Mouse (Mus musculus) layer of hippocampus, postnatal 36 days (tissue): ENCODE results near the gene Frat2. TPM values are rescaled to one million over a fixed set of nuclear protein-coding genes. Genes with fewer than 3 reads are reported as not detected.
"Not testable (repeated sequence)": the region's sequence is repeated elsewhere in the genome, so short reads cannot be mapped to it uniquely, and the experiment has no call there.

Source experiments
- DNase-seq, 2 experiments: peaks; one replicate each; pipeline ENCODE4 v3.0.0; 2022
- total RNA-seq, 2 experiments: library from RNA; stranded (reverse); gene quantifications; 2 replicates each; pipeline ENCODE4 v1.2.3; 2021

Frat2 gene
- total RNA-seq, result 10 to 100 TPM; 14.0 to 16.4 TPM

DNA sequence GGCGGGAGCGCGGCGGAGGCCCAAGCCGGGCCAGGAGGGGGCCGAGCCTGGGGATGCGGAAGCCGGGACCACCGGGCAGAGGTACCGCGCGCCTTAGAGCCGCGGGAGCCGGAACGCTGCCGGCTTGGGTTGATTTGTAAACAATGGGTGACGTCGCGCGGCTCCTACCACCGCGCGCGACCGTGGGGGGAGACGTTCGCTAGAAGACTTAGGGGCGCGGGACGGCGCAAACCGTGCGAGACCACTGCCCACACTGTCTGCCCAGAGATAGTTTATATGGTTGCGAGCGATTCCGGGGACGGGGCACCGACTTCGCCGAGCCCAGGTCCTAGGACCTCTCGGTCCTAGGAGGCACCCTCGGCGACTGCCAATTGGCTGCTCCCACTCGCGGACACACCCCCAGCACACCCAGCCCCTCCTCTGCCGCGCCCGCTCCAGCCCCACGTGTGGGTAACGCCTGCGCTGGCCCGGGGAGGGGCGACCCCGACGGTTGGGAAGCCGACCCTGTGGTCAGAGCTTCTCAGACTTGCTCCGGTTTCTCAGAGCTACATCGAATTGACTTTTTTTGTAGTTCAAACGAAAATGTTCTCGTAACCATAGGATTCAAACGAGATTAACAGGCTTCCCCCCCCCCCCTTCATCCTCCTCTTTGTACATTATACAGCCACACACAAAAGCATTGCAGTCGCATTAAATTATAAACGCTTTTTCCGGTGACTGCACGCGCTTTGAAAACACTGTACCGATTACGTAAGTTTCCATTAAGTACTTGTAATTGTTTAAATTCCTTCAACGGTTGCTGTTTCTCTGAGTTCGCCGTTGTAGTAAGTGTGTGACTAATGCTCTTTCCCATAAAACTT lies at the start of gene Frat2:
Gene Frat2 (minus strand): TSS at position 141 of the 860 bp plus-strand sequence.
- DNase-seq, result peak; percentile 89

DNA sequence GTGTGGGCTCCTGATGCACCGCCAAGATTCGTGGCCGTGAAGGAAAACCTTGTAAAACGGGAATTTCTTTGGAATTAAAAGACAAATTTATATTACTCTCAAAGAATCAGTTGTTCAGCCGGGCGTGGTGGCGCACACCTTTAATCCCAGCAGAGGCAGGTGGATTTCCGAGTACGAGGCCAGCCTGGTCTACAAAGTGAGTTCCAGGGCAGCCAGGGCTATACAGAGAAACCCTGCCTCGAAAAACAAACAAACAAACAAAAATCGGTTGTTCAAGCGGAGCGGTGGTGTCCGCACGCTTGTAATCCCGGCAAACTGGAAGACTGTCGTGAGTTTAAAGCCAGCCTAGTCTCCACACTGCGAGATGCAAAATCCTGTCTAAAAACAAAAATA lies 48.4 kb upstream of the Frat2 start:
- DNase-seq, result no peak

DNA sequence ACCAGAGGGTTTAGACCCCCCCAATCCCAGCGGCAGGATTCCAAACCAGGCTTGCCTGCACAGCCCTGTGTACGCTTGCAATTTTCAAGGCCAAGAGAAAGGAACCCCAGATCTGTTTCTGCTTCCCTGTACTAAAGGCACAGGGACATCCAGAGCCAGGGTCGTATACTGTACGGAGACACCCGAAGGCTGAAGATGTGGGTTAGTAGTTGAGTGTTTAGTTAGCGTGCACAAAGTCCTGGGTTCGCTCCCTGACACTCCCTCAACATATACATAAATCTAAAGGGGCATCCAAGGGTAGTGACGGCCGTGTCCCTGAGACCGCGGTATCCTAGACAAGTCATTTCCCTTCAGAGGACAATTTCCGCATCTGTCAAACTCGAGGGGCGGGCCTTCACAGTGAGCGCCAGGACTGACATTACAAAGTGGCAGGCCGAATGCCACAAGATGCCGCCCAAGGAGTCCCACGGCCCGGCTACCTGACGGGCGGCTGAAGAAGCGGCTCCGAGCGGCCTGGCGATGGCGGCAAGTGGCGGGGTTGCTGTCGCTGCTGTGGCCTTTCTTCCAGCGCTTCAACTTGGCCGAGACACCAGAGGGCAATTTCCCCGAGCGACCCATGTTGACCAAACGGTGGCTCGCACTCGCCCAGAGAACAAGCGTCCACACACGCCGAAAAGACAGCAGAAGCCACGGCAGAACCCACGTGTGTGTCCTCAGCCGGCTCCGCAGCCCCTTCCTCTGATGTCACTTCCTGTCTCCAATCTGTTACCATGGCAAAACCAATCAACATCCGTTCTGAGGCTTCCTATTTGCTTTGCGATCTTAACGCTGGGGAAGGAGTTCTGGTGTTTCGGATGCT lies 47.8 kb upstream of the Frat2 start, which contains the start of gene Rrp12:
Gene Rrp12 (minus strand): TSS at position 714 of the 859 bp plus-strand sequence.
- peak; percentile 78 to 85 for DNase-seq

DNA sequence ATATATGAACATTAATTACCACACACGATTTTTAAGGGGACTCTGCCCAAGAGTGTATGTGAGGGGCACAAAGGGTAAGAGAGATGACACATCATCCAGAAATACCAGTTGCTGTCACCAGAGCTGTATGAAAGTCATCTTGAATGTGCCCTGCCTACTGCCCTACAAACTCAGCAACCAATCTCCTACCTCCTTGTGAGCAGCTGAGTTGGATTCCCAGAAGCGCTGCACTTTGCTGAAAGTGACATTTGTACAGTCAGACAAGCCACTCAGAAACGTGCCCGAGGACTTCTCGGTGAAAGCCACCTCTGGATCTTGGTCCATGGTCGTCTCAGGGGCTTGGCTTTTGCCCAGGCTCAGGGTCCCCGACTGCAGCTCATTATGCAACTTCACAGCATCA lies 47.0 kb upstream of the Frat2 start:
- DNase-seq, result no peak

DNA sequence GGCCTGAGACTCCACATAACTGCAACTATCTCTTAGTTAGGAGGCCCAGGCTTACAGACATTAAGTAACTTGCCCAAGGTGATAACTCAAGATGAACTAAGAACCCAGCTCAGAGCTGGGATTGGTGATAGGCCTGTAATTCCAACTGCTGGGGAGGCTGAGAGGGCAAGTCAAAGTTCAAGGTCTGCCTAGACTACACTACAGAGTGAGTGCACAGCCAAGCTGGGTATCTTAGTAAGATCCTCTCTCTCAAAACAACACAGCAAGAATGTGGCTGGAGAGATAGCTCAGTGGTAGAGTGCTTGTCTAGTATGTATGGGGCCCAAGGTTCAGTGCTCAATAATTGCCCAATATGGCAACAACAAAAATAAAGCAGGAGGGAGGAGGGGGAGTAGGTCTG lies 40.3 kb upstream of the Frat2 start:
- DNase-seq, result no peak

DNA sequence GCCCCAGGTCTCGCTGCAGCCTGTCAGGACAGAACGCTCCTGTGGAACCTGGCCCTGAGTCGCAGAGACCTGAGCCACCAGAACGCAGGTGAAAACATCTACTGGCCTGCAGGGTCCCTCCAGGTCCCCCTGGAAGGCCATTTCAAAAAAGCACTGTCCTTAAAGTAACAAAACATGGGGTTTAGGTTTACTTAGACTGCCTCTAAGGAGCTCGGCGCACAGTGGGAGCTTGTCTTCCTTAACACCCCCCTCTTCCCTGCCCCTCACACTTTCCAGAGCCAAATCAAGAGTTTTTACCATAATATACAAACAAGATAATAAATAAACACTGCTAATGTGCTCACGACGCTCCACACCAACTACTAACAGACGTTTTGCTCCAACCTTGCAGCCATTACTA lies 36.0 kb upstream of the Frat2 start:
- no peak for DNase-seq

DNA sequence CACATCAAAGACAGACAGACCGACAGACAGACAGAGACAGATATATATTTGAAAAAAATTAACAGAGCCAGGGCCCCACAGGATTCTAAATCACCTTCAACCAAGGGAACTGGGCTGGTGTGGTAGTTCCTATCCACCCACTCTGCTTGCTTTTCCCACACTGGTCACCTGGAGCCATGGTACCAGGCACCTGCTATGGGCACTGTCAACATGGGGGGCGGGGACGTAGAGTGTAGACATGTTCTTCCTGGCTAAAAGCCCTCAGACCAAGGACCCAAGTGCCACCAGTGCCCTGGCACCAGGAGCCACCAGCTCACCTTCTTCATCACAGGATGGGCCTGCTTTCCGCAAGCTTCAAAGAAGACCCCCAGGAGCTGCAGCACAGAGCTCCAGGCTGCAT lies 33.9 kb upstream of the Frat2 start:
- no peak for DNase-seq

DNA sequence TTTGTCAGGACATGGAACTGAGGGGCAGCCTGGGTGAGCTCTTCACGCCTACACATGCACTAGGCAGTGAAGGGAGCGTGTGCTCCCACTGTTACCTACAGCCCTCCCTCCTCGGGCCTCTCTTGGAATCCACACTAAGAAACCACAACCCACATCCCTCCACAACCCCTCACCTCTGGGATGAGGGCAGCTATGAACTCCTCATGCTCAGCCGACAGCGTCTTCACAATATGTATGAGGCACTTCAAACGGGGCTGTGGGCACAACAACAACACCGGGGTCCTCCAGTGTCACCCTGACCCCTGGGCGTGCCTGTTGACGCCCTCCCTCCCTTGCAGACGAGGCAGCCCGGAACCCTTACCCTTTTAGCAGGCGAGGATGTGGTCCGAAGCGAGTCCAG lies 26.4 kb upstream of the Frat2 start:
- no peak for DNase-seq

DNA sequence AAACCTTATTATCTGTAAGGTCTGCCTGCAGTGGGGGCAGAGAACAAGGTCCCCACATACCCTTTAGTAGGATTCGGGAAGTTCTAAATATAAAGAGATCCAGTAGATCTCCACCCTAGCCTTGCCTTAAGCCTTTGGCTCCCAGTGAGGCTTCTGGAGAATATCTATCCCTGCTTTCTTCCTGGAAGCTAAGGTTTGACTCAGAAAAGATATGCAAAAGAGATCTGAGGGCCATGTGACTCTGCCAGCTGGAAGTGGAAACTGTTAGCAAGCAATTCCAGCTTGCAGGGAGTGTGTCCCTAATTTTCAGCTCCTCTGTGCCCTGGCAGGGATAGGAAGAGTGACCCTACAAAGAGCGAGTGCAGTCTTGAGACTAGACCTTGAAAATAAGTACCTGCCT lies 24.4 kb upstream of the Frat2 start:
- DNase-seq, result peak in 1 of 2 experiments; percentile 19

DNA sequence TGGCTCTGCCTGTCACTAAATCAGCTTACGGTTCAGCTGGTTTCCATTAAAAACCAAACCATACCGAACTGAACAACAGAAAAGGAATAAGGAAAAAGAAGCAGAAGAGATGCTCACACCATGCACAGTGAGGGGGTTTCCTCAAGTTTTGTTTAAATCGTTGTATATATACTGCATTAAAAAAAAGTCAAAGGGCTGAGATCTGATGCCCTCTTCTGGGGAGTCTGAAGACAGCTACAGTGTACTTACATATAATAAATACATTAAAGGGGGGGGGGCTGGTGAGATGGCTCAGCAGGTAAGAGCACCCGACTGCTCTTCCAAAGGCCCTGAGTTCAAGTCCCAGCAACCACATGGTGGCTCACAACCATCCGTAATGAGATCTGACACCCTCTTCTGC lies 22.0 kb upstream of the Frat2 start:
- DNase-seq, result not testable (repeated sequence)

DNA sequence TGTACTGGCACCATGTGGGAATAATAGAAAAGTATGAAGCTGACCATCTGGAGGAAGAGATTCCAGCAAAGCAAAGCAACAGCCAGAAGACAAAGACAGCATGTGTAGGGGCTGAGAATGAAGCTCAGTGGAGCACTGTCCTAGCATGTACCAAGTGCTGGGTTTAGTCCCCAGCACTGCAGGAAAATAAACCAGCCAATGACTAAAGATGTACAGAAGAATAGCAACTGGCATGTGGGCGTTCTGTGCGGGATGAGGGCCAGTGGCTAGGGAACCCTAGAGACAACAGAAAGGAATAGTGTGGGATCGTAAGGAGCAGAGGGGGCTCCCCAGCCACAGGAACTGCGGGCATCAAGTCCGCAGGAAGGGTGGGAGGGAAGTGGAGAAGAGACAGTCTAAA lies 21.4 kb upstream of the Frat2 start:
- peak in 1 of 2 experiments; percentile 18 for DNase-seq

DNA sequence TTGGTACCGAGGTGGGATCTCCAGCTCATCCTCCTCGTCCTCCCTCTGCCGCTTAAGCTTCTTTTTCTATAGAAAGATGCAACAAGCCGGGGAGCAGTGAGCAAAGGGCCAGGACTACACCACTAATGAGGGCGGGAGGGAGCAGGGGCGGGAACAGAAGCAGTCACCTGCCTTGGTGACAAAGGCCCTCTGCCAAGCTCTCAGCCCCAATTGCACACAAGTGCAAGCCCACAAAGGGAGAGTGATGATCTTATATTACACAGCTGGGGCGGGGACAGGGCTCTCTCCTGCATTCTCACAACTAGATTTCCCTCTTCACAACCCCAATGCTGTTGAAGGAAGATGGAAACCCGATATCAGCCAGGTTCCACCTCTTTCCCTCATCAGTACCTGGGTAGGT lies 18.8 kb upstream of the Frat2 start:
- DNase-seq, result no peak

DNA sequence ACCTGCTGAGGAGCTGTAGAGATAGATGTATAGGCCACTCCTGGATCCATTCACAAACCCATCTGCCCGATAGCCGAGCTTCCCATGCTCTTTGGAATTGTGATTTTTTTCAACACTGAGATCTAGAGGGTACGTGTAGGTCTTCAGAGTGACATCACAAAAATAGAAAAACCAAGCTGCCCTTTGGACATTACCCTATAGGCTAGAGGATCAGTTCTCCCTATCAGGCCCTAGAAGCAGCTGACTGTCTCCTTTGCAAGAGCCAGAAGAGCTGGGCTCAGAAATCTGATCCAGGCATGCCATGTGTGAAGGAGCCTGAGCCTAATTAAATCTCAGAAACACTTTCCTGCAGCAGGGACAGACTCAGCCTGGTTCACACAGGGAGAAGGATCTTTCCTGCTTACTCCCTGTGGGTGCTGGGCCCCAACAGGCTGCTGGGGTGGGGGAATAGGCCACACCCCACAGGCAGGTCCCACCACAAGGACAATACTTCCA lies 9.9 kb upstream of the Frat2 start:
- no peak for DNase-seq

DNA sequence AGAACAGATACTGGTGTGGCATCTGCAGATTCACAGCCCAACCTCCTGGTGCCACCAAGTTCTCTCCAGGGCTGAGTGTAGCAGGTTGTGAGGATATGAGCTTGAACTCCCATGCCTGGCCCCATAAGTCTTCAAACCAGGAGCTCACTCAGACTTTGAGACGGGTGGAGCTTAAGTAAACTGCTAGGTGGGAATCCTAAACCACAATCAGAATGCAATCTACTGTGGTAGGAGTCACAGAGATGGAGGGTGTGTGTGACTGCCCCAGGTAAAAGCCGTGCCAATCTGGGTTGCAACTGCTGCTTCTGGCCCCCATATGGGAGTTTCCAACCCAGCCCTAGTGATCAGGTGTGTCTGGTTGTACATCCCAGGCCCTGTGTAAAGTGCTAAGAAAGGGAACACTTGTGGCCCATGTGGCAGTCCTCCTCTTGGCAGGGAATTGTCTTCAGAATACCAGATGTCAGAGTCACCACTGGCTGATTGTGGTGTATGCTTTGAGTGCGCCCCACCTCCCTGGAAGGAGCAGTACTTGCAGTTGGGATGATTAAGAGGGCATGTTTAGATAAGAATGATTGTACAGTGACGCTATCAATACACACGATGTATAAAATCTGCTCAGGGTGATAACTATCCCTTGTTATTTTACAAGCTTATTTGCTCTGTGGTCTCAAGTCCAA lies 9.3 kb upstream of the Frat2 start:
- DNase-seq, result no peak

DNA sequence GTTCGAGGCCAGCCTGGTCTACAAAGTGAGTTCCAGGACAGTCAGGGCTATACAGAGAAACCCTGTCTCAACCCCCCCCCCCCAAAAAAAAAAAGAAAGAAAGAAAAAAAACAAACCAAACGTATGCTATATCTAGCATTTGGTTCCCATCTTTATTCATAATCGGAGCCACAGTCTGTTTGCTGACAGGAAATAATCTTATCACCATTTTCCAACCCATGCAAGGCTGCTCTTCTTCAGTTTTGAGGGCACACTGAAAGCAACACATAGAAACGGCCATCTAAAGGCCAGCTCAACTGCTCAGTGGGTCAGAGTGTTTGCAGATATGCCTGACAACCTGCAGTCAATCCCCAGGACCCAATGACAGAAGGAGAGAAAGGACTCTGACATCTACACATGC lies 4.5 kb upstream of the Frat2 start:
- no peak for DNase-seq

DNA sequence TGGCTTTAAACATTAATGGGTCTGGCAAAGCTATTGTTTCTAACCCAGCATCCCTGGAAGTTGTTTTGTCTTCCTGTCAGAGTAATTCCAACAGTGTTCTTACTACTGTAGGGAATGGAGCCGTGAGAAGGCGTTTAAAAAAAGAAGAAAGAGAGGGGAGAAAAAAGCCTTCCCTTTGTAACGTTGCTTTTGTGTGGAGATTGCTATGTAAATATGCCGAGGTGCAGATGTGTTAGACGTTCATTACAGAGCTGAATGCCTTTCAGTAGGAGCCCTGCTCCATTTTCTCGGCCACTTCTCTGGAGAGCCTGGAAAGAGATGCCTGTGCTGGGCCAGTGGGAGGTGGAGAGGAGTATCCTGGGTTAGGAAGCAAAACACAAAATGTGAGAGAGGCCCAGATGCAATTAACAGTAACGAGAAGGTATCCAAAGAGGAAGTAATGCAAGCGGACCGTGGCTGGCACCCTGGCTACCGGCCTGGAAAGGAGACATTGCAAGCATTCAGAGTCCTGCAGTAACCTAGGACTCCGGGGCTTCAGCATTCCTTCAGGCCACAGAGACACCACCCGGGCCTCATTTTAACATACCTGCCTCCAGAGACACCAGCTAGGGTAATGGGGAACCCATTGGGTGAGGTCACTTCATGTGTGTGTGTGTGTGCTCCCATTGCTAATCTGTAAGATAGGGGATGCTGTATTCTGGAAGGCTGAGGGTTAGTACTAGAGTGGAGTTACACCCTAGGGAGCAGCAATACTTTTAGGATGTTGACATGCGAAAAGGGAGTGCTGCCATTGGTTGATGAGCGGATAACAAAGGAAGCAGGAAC lies 3.0 kb upstream of the Frat2 start:
- DNase-seq, result no peak

DNA sequence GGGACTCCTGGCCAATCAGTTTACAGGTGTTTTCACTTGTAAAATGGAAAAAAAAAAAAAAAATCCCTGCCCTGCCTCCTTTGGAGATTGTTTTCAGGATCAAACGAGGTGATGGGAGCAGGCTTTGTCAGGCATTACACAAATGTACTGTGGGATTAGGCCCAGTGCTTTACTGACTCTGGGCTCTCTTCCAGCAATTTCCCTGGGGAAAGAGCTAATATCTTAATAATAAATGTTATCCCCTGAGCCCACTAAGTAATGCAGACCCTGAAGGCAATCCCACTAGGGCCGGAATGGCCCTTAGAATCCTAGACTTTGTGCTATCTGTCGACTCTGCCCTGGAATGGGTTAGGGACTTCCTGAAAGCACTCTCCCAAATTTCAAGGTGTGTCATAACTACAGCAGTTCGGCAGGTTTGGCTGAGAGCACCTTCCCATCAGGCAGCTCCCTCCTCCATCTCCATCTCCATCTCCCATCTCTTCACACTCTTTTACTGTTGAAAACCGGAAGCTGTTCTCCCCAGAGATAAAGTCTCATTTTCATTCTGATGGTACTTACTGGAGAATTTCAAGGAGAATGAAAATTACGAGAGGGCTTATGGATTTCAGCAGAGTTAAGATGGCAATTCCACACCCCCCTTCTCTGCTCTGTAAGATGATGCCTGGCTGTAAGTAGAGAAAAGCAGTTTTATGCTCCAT lies 2.2 kb upstream of the Frat2 start:
- no peak for DNase-seq

DNA sequence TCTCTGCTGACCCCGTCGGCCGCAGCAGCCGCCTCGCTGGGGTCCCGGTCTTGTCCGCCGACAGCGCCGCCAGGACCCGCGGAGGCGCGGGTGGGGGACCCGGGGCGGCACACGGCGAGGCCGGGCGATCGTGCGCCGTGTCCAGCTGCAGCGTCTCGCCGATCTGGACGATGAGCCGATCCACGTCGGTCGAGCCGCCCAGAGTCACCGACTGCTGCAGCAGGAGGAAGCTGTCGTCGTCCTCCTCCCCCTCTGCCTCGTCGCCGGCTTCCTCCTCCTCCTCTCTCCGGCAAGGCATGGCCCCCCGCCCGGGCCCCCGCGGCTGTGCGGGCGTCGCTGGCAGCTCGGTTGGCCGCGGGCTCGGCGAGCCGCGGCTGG lies 329 bp downstream of the Frat2 start:
- DNase-seq, result not testable (repeated sequence)

DNA sequence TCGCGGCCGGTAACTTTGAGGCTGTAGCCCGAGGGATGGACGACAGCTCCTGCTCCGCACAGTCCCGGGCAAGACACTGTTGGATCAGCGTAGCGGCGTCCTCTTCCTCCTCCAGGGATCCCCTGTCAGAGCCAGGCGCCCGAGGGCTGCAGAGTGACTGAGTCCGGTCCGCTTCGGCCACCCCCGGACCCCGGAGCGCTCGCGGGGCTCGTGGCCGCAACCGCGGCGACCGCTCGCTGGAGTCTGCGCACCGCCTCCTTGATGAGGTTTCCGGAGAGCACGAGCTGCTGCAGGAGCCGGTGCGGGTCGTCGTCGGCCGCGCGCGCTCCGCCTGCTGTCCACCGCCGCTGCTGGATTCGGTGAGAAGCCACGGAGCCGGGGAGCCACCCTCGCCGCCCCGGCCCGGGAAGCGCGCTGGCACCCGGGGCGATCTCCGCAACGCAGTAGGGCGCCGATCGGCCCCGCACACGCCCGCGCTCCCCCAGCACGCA lies 796 bp downstream of the Frat2 start:
- peak; percentile 27 to 51 for DNase-seq

DNA sequence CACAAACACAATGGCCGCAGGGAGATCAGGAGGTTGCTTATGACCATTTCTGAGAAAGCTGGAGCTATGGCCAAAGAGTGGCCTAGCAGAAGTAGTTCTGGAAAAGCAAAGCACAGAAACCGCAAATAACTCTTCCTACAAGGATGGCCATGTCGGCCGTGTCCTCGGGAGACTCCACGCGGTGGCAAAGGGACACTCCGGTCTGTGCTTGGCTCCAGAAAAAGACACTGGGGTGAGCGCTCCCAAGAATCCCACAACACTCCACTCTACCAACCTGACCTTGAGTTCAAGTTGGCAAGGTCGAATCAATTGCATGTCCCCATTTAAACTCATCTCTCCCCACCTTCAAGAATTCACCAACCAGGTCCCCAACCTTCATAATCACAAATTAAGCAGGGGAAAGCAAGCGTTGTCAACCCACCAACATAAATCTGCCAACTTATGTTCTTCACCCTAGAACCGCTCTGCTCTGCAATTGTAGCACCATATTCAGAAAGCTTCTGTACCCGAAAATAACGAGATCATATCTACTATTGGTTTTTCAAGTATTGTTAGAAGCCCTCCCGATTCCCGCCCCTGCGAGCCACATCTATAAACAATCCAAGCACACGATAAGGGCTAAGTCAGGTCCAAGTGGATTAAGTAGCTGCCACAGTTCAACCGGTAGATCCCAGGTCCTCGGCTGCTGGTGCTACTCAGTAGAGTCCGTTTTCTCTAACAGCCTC lies 1.4 kb downstream of the Frat2 start:
- DNase-seq, result peak in 1 of 2 experiments; percentile 17
